Mouse (Mus musculus) gastrocnemius, adult 2 months (tissue): ENCODE data around the gene C1d. TPM values are rescaled to one million over a fixed set of nuclear protein-coding genes. Genes with fewer than 3 reads are reported as not detected.
A peak's percentile ranks its signal among the peaks of the same experiment; 100 is the strongest.
"Not testable (repeated sequence)": the region's sequence is repeated elsewhere in the genome, so short reads cannot be mapped to it uniquely, and the experiment has no call there.

Experiments used
- DNase-seq: peaks from one replicate; pipeline ENCODE4 v3.0.0; 2022
- H3K27ac ChIP-seq: fragments of 200-600 bp; 2 replicates; pipeline ENCODE4 v1.8.1; 2022; ENCODE audit warnings: mild to moderate bottlenecking
- H3K4me3 ChIP-seq: fragments of 200-600 bp; 2 replicates; pipeline ENCODE4 v1.8.1; 2022; ENCODE audit warnings: mild to moderate bottlenecking, moderate library complexity
- CTCF ChIP-seq: fragments of 200-600 bp; IDR thresholded peaks from 2 replicates; pipeline ENCODE4 v1.8.1; 2022; ENCODE audit warnings: antibody characterized with exemption, mild to moderate bottlenecking, moderate library complexity
- intact Hi-C: fragments of 180-260 bp; cut with DNase I; formaldehyde crosslinking; loops from one replicate; pipeline ENCODE4 v1.15.1; 2025
- long read RNA-seq, 2 experiments: library from polyadenylated mRNA; stranded (forward); transcript quantifications; one replicate each; pipeline ENCODE4 v2.0.0; 2021
- total RNA-seq, 2 experiments: library from RNA; stranded (reverse); gene quantifications; 2 replicates each; pipeline ENCODE4 v1.2.3; 2021

The C1d gene
- total RNA-seq: 10 to 100 TPM; 33.7 to 36.0 TPM
- long read RNA-seq, experiment 1, transcript C1d-201 (5 exons, 2,981 nt): major isoform, 37 of 43 reads
- long read RNA-seq, experiment 1, partial matches to known transcripts: 2 of 43 reads
- long read RNA-seq, experiment 1, other reads (novel, unspliced or antisense): 2 of 43 reads
- long read RNA-seq, experiment 2, transcript C1d-201 (5 exons, 2,981 nt): major isoform, 46 of 49 reads
- long read RNA-seq, experiment 2, partial matches to known transcripts: 0 of 49 reads
- long read RNA-seq, experiment 2, other reads (novel, unspliced or antisense): 1 of 49 reads

DNA sequence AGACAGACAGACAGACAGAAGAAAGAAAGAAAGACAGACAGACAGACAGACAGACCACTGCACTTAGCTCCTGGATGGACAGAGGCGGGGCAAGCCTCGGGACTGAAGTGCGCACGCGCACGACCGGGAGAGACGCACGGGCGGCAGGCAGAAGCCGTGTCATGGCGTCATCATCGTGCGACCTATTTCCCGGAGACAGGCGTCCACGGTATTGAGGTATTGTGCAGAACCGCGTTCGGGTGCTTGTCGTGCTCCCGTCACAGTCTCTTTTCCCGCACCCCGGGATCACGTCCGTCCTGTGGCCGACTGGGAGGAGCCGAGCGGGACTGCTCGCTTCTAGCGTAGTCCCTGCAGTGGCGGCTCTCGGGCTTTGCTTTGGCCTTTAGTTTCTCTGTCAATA lies at the start of gene C1d:
Gene C1d, plus strand, starts transcription at position 137 of the 400 bp plus-strand sequence.
- TF ChIP-seq CTCF: no peak
- Histone ChIP-seq H3K27ac (peak within 1 kb of the TSS; percentile 97), H3K4me3 (peak within 1 kb of the TSS; percentile 94)
- intact Hi-C loops: loop anchor here (5.0 kb wide), 1 partner anchor 100 kb away; the partner anchor contains the start of gene Ppp3r1
- DNase-seq: peak; percentile 98

GRCm38 (mm10) chr11:17211258-17212140 lies 45.9 kb upstream of the C1d start, which contains the start of gene Pno1:
Pno1 (minus strand) TSS chr11:17211568.
- TF ChIP-seq CTCF: no peak
- intact Hi-C loops: loop anchor here (1.0 to 5.0 kb wide), 3 partner anchors 51 to 244 kb away; no protein-coding TSS in a partner anchor
- Histone ChIP-seq H3K27ac (peak within 1 kb of the TSS; percentile 98), H3K4me3 (peak within 1 kb of the TSS; percentile 85)
- peak; percentile 98 for DNase-seq

DNA sequence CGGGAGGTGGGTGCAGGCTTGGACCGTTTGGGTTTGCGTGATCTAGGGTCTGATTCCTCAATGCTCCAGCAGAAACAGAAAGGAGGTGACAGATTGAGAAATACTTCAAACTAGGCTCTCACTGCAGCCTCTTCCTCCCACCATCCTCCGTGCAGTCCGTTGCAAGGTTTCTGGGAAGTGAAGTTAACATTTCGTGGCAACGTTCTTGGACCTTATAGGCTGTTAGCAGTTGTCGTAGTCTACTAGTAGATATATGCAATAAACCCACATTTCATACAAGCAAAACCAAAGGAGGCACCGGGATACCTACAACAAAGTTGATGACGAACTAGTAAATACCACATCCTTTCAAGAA lies 45.3 kb upstream of the C1d start:
- peak overlapping the region; percentile 85 for H3K4me3 ChIP-seq
- no peak for TF ChIP-seq CTCF
- DNase-seq: no peak
- intact Hi-C loops: loop anchor here (5.0 kb wide), 1 partner anchor 245 kb away; no protein-coding TSS in a partner anchor
- H3K27ac ChIP-seq: peak overlapping the region; percentile 98

DNA sequence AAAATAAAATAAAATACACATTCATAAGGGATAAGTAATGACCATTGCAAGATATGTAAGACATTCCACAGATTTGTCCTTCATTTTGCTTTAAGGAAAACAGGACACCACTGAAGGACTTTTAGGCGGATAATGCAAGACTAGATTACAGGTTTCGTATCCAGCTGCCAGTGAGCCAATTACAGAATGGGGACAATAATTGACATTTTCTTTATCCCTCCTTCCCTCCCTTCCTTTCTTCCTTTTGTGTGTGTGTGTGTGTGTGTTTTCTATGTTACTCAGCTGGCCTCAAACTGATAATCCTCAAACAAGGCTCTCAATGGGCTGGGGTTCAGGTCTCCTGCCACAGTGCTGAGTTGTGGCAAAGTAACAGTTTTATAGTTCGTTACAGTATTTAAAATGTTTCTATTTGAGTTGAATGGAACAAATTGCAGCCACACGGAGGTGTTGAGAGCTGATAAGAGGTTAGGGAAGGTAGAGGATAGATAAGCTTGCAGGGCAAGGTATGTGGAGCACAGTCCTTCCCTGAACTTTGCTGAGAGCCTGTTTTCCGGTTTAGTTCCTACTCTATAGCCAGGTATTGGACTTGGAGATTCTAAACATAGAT lies 44.4 kb upstream of the C1d start:
- H3K4me3 ChIP-seq: peak overlapping the region; percentile 85
- no peak for TF ChIP-seq CTCF
- no peak overlapping the region for H3K27ac ChIP-seq
- intact Hi-C loops: loop anchor here (5.0 kb wide), 1 partner anchor 246 kb away; no protein-coding TSS in a partner anchor
- DNase-seq: no peak

- intact Hi-C loops: no loop called here
- Histone ChIP-seq H3K4me3 (no peak overlapping the region), H3K27ac (no peak overlapping the region)
- TF ChIP-seq CTCF: no peak
- DNase-seq: no peak
These were observed 41.9 kb upstream of the C1d start for GRCm38 (mm10) chr11:17215475-17215874.

GRCm38 (mm10) chr11:17221126-17221525 lies 36.3 kb upstream of the C1d start:
- Histone ChIP-seq H3K4me3 (no peak overlapping the region), H3K27ac (no peak overlapping the region)
- TF ChIP-seq CTCF: no peak
- intact Hi-C loops: no loop called here
- no peak for DNase-seq

DNA sequence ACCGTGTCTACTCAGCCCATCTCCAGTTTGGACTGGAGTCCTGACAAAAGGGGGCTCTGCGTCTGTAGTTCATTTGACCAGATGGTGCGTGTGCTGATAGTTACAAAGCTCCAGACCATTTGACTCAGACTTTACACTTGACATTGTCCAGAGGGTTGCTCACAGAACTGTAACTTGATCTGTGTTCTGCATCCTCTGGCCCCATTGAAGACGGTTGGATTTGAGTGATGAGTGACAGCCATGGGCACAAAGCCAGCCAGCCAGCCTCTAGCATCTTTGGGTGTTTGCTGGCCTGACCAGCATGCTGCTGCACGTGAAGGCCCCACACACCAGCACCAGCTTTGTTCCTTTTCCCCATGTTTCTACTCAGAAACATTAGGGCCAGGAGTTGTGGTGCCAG lies 24.6 kb upstream of the C1d start:
- H3K4me3 ChIP-seq: no peak overlapping the region
- DNase-seq: no peak
- TF ChIP-seq CTCF: no peak
- intact Hi-C loops: no loop called here
- H3K27ac ChIP-seq: no peak overlapping the region

- DNase-seq: no peak
- intact Hi-C loops: no loop called here
- H3K4me3 ChIP-seq: no peak overlapping the region
- H3K27ac ChIP-seq: no peak overlapping the region
- no peak for TF ChIP-seq CTCF
These were observed 20.8 kb upstream of the C1d start for GRCm38 (mm10) chr11:17236449-17237037.

DNA sequence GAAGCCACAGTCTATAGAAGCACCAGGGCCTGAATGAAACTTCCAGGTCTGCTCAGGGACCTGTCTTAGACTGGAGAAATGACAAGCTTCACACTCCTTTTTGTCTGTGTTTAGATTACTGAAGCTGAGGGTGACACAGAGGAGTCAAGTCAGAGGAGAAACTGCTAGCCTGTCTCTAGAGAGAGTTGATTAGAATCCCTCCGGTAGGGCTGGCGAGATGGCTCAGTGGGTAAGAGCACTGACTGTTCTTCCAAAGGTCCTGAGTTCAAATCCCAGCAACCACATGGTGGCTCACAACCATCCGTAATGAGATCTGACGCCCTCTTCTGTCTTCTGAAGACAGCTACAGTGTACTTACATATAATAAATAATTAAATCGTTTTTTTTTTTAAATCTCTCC lies 18.8 kb upstream of the C1d start:
- DNase-seq, intact Hi-C loops, H3K4me3 ChIP-seq, H3K27ac ChIP-seq: not testable (repeated sequence)

GRCm38 (mm10) chr11:17248715-17249114 lies 8.7 kb upstream of the C1d start:
- H3K4me3 ChIP-seq: no peak overlapping the region
- intact Hi-C loops: no loop called here
- no peak overlapping the region for H3K27ac ChIP-seq
- no peak for DNase-seq
- no peak for TF ChIP-seq CTCF

GRCm38 (mm10) chr11:17256813-17257365 lies 490 bp upstream of the C1d start:
- TF ChIP-seq CTCF: no peak
- DNase-seq: peak; percentile 22
- H3K27ac ChIP-seq: peak overlapping the region; percentile 97
- intact Hi-C loops: loop anchor here (5.0 kb wide), 1 partner anchor 100 kb away; the partner anchor contains the start of gene Ppp3r1
- H3K4me3 ChIP-seq: peak overlapping the region; percentile 94

DNA sequence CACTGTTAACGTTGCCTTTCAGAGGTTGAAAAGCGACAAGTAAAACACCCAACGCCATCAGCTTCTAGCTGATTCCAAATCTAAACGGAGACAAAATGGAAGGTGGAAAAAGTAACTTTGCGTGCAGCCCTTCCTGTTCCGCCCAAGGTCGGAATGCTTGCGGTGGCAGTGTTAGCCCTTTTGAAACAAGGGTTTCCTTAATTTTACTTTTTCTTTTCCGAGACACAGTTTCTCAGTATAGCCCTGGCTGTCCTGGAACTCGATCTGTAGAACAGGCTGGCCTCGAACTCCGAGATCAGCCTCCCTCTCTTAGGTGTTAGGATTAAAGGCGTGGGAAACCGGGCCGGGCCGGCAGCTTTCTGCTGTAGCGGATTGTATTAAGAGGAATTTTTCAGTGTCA lies 482 bp downstream of the C1d start:
- peak; percentile 36 for DNase-seq
- Histone ChIP-seq H3K4me3 (peak overlapping the region; percentile 94), H3K27ac (peak overlapping the region; percentile 97)
- intact Hi-C loops: loop anchor here (5.0 kb wide), 1 partner anchor 101 kb away; the partner anchor contains the start of gene Ppp3r1
- no peak for TF ChIP-seq CTCF
